Mouse (Mus musculus): Measurements from ENCODE around the gene Peg10.
"Not testable (repeated sequence)": the region's sequence is repeated elsewhere in the genome, so short reads cannot be mapped to it uniquely, and the experiment has no call there.

Peg10 gene

GRCm38 (mm10) chr6:4748506-4748961, 1.4 kb downstream of the Peg10 start:
- DNase-seq (ENCODE audit: inconsistent age in 2 of 2, low spot score in 1 of 2), result peak in 1 of 2 experiments; percentile 87

- DNase-seq (ENCODE audit: inconsistent age in 2 of 2, low spot score in 1 of 2), result peak; percentile 97
Observed at GRCm38 (mm10) chr6:4749091-4749490, 2.0 kb downstream of the Peg10 start.

- peak in 1 of 2 experiments; percentile 31 for DNase-seq (ENCODE audit: inconsistent age in 2 of 2, low spot score in 1 of 2)
Observed at GRCm38 (mm10) chr6:4751355-4751754, 4.2 kb downstream of the Peg10 start.

GRCm38 (mm10) chr6:4754286-4754685, 7.2 kb downstream of the Peg10 start:
- peak in 1 of 2 experiments; percentile 58 for DNase-seq (ENCODE audit: inconsistent age in 2 of 2, low spot score in 1 of 2)

GRCm38 (mm10) chr6:4754886-4755285, 7.8 kb downstream of the Peg10 start:
- DNase-seq (ENCODE audit: inconsistent age in 2 of 2, low spot score in 1 of 2), result peak in 1 of 2 experiments; percentile 67

- DNase-seq (ENCODE audit: inconsistent age in 2 of 2, low spot score in 1 of 2), result not testable (repeated sequence)
Observed at GRCm38 (mm10) chr6:4761415-4762142, 14.5 kb downstream of the Peg10 start.

GRCm38 (mm10) chr6:4762252-4762651, 15.1 kb downstream of the Peg10 start:
- DNase-seq (ENCODE audit: inconsistent age in 2 of 2, low spot score in 1 of 2), result no peak

GRCm38 (mm10) chr6:4796281-4796680, 49.2 kb downstream of the Peg10 start:
- DNase-seq (ENCODE audit: inconsistent age in 2 of 2, low spot score in 1 of 2), result peak in 1 of 2 experiments; percentile 29

- not testable (repeated sequence) for DNase-seq (ENCODE audit: inconsistent age in 2 of 2, low spot score in 1 of 2)
Observed at GRCm38 (mm10) chr6:4797317-4797716, 50.2 kb downstream of the Peg10 start.

- DNase-seq (ENCODE audit: inconsistent age in 2 of 2, low spot score in 1 of 2), result no peak
Observed at GRCm38 (mm10) chr6:4798382-4798781, 51.3 kb downstream of the Peg10 start.

GRCm38 (mm10) chr6:4799359-4799758, 52.3 kb downstream of the Peg10 start:
- no peak for DNase-seq (ENCODE audit: inconsistent age in 2 of 2, low spot score in 1 of 2)

GRCm38 (mm10) chr6:4806981-4807380, 59.9 kb downstream of the Peg10 start:
- no peak for DNase-seq (ENCODE audit: inconsistent age in 2 of 2, low spot score in 1 of 2)
